Mouse (Mus musculus): Measurements from ENCODE around the gene Dctd. TPM values are rescaled to one million over a fixed set of nuclear protein-coding genes. Genes with fewer than 3 reads are reported as not detected.

The Dctd gene
- total and polyA plus RNA-seq, 3 experiments = 56.5 to 75.2 (median 58.9) TPM

GRCm38 (mm10) chr8:48177406-48177805 lies 78.5 kb downstream of the Dctd start:
- dilution Hi-C loops (cut with MboI; ENCODE audit: extremely low pct_ligation_motif_present, extremely low pct_unique_long_range_greater_than_20kb, low sequenced_read_pairs) = no loop called here
- Histone ChIP-seq H3K36me3 (replicated peaks in 1 of 2; ENCODE audit: control insufficient read depth in 1 of 2, insufficient read depth in 1 of 2, low read length in 1 of 2) (no peaks in the 10 kb centered on the region), H3K9me3 (replicated peaks; ENCODE audit: low read length) (peaks cover 56% of the 10 kb centered on the region), H3K79me2 (replicated peaks; ENCODE audit: control insufficient read depth, extremely low read depth, insufficient read depth, poor library complexity, severe bottlenecking) (no peaks in the 10 kb centered on the region), H3K27me3 (replicated peaks) (no peaks in the 10 kb centered on the region), H3K4me2 (ENCODE audit: insufficient read depth, low read depth, poor library complexity, severe bottlenecking) (no peak overlapping the region), H3K9ac (ENCODE audit: insufficient read depth, low read depth) (no peak overlapping the region), H3K4me1 (ENCODE audit: control insufficient read depth in 1 of 2, insufficient read depth in 2 of 2) (no peaks in the 10 kb centered on the region), H3K4me3 (replicated peaks in 1 of 3; ENCODE audit: low read depth in 2 of 3, low read length in 2 of 3, poor library complexity in 1 of 3) (no peak overlapping the region), H3K27ac (ENCODE audit: insufficient read depth, low read depth) (no peak overlapping the region)
- TF ChIP-seq EP300 (IDR thresholded peaks at IDR 0.05; ENCODE audit: low read length) (no peak), CHD1 (IDR thresholded peaks at IDR 0.05; ENCODE audit: low read depth, low read length) (no peak), RCOR1 (conservative IDR thresholded peaks at IDR 0.05; ENCODE audit: low read depth, low read length) (no peak), MEF2A (IDR thresholded peaks at IDR 0.05; ENCODE audit: borderline replicate concordance, low read depth, low read length) (no peak), ETS1 (conservative IDR thresholded peaks at IDR 0.05; ENCODE audit: low read depth, low read length) (no peak), E2F4 (IDR thresholded peaks at IDR 0.05; ENCODE audit: insufficient replicate concordance, low read depth, low read length) (no peak), ZMIZ1 (IDR thresholded peaks at IDR 0.05; ENCODE audit: low read depth, low read length) (no peak), SIN3A (IDR thresholded peaks at IDR 0.05; ENCODE audit: low read length) (no peak), MYC (IDR thresholded peaks at IDR 0.05; ENCODE audit: low read depth, low read length) (no peak), UBTF (IDR thresholded peaks at IDR 0.05; ENCODE audit: low read depth, low read length) (no peak), USF2 (conservative IDR thresholded peaks at IDR 0.05; ENCODE audit: low read depth, low read length) (no peak)
- in situ Hi-C loops (cut with MboI; ENCODE audit: low pct_ligation_motif_present, low pct_unique_long_range_greater_than_20kb, low sequenced_read_pairs) = no loop called here
- no peak for DNase-seq (ENCODE audit: extremely low read depth)

- Histone ChIP-seq H3K9me3 (replicated peaks; ENCODE audit: low read length) (peaks cover 60% of the 10 kb centered on the region), H3K27ac (ENCODE audit: insufficient read depth, low read depth) (no peak overlapping the region), H3K4me2 (ENCODE audit: insufficient read depth, low read depth, poor library complexity, severe bottlenecking) (no peak overlapping the region), H3K27me3 (replicated peaks) (no peaks in the 10 kb centered on the region), H3K79me2 (replicated peaks; ENCODE audit: control insufficient read depth, extremely low read depth, insufficient read depth, poor library complexity, severe bottlenecking) (no peaks in the 10 kb centered on the region), H3K36me3 (replicated peaks in 1 of 2; ENCODE audit: control insufficient read depth in 1 of 2, insufficient read depth in 1 of 2, low read length in 1 of 2) (no peaks in the 10 kb centered on the region), H3K9ac (ENCODE audit: insufficient read depth, low read depth) (no peak overlapping the region), H3K4me3 (replicated peaks in 1 of 3; ENCODE audit: low read depth in 2 of 3, low read length in 2 of 3, poor library complexity in 1 of 3) (no peak overlapping the region), H3K4me1 (ENCODE audit: control insufficient read depth in 1 of 2, insufficient read depth in 2 of 2) (no peaks in the 10 kb centered on the region)
- no peak for TF ChIP-seq MAFK (IDR thresholded peaks at IDR 0.05; ENCODE audit: insufficient replicate concordance, low read length)
- TF ChIP-seq KAT2A (IDR thresholded peaks at IDR 0.05; ENCODE audit: insufficient replicate concordance, low read length) = no peak
- TF ChIP-seq JUN (IDR thresholded peaks at IDR 0.05; ENCODE audit: insufficient read depth, low read depth, low read length) = no peak
- TF ChIP-seq ZC3H11A (IDR thresholded peaks at IDR 0.05; ENCODE audit: low read depth, low read length) = no peak
- no peak for TF ChIP-seq SMC3 (IDR thresholded peaks at IDR 0.05; ENCODE audit: low read depth, low read length)
- TF ChIP-seq NRF1 (IDR thresholded peaks at IDR 0.05; ENCODE audit: low read depth, low read length) = no peak
- TF ChIP-seq USF2 (conservative IDR thresholded peaks at IDR 0.05; ENCODE audit: low read depth, low read length) = no peak
- no peak for TF ChIP-seq ETS1 (conservative IDR thresholded peaks at IDR 0.05; ENCODE audit: low read depth, low read length)
- no peak for TF ChIP-seq POLR2AphosphoS2 (IDR thresholded peaks at IDR 0.05; ENCODE audit: low read depth, low read length)
- TF ChIP-seq TBP (conservative IDR thresholded peaks at IDR 0.05; ENCODE audit: low read depth, low read length) = no peak
- TF ChIP-seq ZMIZ1 (IDR thresholded peaks at IDR 0.05; ENCODE audit: low read depth, low read length) = no peak
- TF ChIP-seq POLR2A (IDR thresholded peaks at IDR 0.05; ENCODE audit: low read depth, low read length) = no peak
- TF ChIP-seq E2F4 (IDR thresholded peaks at IDR 0.05; ENCODE audit: insufficient replicate concordance, low read depth, low read length) = no peak
- TF ChIP-seq MXI1 (IDR thresholded peaks at IDR 0.05; ENCODE audit: low read depth, low read length) = no peak
- no peak for TF ChIP-seq GABPA (IDR thresholded peaks at IDR 0.05; ENCODE audit: insufficient replicate concordance, low read depth, low read length)
- in situ Hi-C loops (cut with MboI; ENCODE audit: low pct_ligation_motif_present, low pct_unique_long_range_greater_than_20kb, low sequenced_read_pairs) = no loop called here
- DNase-seq (ENCODE audit: extremely low read depth) = no peak
- dilution Hi-C loops (cut with MboI; ENCODE audit: extremely low pct_ligation_motif_present, extremely low pct_unique_long_range_greater_than_20kb, low sequenced_read_pairs) = no loop called here
Observed at GRCm38 (mm10) chr8:48177876-48178275, 79.0 kb downstream of the Dctd start.
